Mouse (Mus musculus) stomach, postnatal 0 days (tissue): ENCODE measurements at regions not wholly inside any gene's neighbourhood (a gene's known extent, or its start where the extent isn't known, plus 50 kb on each side); places are given as distances from the start of the nearest gene placed in this dataset.

Source experiments
- CTCF ChIP-seq: IDR thresholded peaks from 2 replicates; pipeline ENCODE4 v1.5.1; 2016; ENCODE audit warnings: antibody characterized with exemption, low read depth, mild to moderate bottlenecking, moderate library complexity
- EP300 ChIP-seq: optimal IDR thresholded peaks from 2 replicates; pipeline ENCODE3; 2016; ENCODE audit warnings: antibody characterized with exemption

DNA sequence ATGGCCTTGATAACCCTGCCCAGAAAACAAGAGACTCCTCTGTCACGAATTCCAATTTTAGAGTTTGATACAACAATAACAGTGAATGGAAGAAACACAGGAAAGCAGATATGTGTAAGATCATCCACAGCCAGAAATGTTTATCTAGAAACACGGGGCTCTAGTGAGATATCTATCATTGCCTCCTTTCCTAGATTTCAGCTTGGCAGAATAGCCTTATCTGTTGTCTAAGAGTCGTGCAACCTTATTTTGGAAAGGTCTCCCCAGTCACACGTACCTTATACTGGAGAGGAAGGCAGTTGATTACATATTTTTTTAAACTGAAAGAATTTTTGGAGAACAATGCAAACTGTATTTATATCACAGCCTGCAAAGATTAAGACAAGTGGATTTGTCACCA is 61.6 kb downstream of the Gm10295 start:
- no peak for TF ChIP-seq EP300
- TF ChIP-seq CTCF: no peak
